Mouse (Mus musculus): ENCODE data around the gene Metap2. TPM values are rescaled to one million over a fixed set of nuclear protein-coding genes. Genes with fewer than 3 reads are reported as not detected.
A peak's percentile ranks its signal among the peaks of the same experiment; 100 is the strongest.

Gene Metap2
- polyA plus RNA-seq (2015; fragmentation: Nextera tagmentation; extraction: Ambion mirVana) = 191 TPM in 2 replicates

- 66% methylated on average over 7 of the region's 7 CpGs for WGBS
- no peaks in the 10 kb centered on the region for H3K36me3 ChIP-seq (ENCODE audit: control insufficient read depth, insufficient read depth, low read length)
- H3K27me3 ChIP-seq (ENCODE audit: control insufficient read depth, insufficient read depth, low read length) = no peaks in the 10 kb centered on the region
- no peak within 1 kb of the TSS for H3K9ac ChIP-seq (ENCODE audit: low read length)
- H3K4me2 ChIP-seq (ENCODE audit: low read depth, low read length) = no peak within 1 kb of the TSS
- no peak within 1 kb of the TSS for H3K27ac ChIP-seq (ENCODE audit: low read length)
- no peak within 1 kb of the TSS for H3K4me3 ChIP-seq (replicated peaks; ENCODE audit: low read length)
- ATAC-seq (ENCODE audit: insufficient read depth, low FRiP score) = no peak
- H3K9me3 ChIP-seq (replicated peaks; ENCODE audit: control insufficient read depth, low read length) = no peaks in the 10 kb centered on the region
- no peaks in the 10 kb centered on the region for H3K4me1 ChIP-seq (ENCODE audit: control insufficient read depth, insufficient read depth, low read length)
Measured at GRCm38 (mm10) chr10:93897043-93897646, at the start of gene Metap2. TSS of gene Metap2 (minus strand) at chr10:93897093.

GRCm38 (mm10) chr10:93945843-93946499 is 49.1 kb upstream of the Metap2 start:
- Histone ChIP-seq H3K27ac (ENCODE audit: low read length) (no peak overlapping the region), H3K9me3 (replicated peaks; ENCODE audit: control insufficient read depth, low read length) (no peaks in the 10 kb centered on the region), H3K4me3 (replicated peaks; ENCODE audit: low read length) (no peak overlapping the region), H3K36me3 (ENCODE audit: control insufficient read depth, insufficient read depth, low read length) (no peaks in the 10 kb centered on the region), H3K4me2 (ENCODE audit: low read depth, low read length) (peak overlapping the region; percentile 16; the same call in 1 of the 2 replicates), H3K27me3 (ENCODE audit: control insufficient read depth, insufficient read depth, low read length) (no peaks in the 10 kb centered on the region), H3K4me1 (ENCODE audit: control insufficient read depth, insufficient read depth, low read length) (peaks cover 18% of the 10 kb centered on the region), H3K9ac (ENCODE audit: low read length) (no peak overlapping the region)
- WGBS = 45% methylated on average over 9 of the region's 9 CpGs
- ATAC-seq (ENCODE audit: insufficient read depth, low FRiP score) = no peak

- Histone ChIP-seq H3K9me3 (replicated peaks; ENCODE audit: control insufficient read depth, low read length) (no peaks in the 10 kb centered on the region), H3K27ac (ENCODE audit: low read length) (0 out of 2 replicates have a peak overlapping the region, but pooled peaks have one; percentile 6), H3K36me3 (ENCODE audit: control insufficient read depth, insufficient read depth, low read length) (no peaks in the 10 kb centered on the region), H3K4me2 (ENCODE audit: low read depth, low read length) (peak overlapping the region; percentile 16; the same call in 1 of the 2 replicates), H3K9ac (ENCODE audit: low read length) (no peak overlapping the region; the same call in 1 of the 2 replicates), H3K27me3 (ENCODE audit: control insufficient read depth, insufficient read depth, low read length) (no peaks in the 10 kb centered on the region), H3K4me3 (replicated peaks; ENCODE audit: low read length) (no peak overlapping the region), H3K4me1 (ENCODE audit: control insufficient read depth, insufficient read depth, low read length) (peaks cover 18% of the 10 kb centered on the region)
- ATAC-seq (ENCODE audit: insufficient read depth, low FRiP score) = peak; percentile 57; the same call in 1 of the 2 replicates
- 17% methylated on average over 4 of the region's 4 CpGs for WGBS
Measured at GRCm38 (mm10) chr10:93945364-93945763, 48.5 kb upstream of the Metap2 start.

- WGBS = 38% methylated on average over 5 of the region's 5 CpGs
Measured at GRCm38 (mm10) chr10:93944241-93944640, 47.3 kb upstream of the Metap2 start.

GRCm38 (mm10) chr10:93940279-93940678 is 43.4 kb upstream of the Metap2 start:
- H3K4me3 ChIP-seq (replicated peaks; ENCODE audit: low read length) = no peak overlapping the region
- H3K36me3 ChIP-seq (ENCODE audit: control insufficient read depth, insufficient read depth, low read length) = no peaks in the 10 kb centered on the region
- H3K4me2 ChIP-seq (ENCODE audit: low read depth, low read length) = no peak overlapping the region
- H3K9ac ChIP-seq (ENCODE audit: low read length) = no peak overlapping the region
- no peaks in the 10 kb centered on the region for H3K27me3 ChIP-seq (ENCODE audit: control insufficient read depth, insufficient read depth, low read length)
- H3K4me1 ChIP-seq (ENCODE audit: control insufficient read depth, insufficient read depth, low read length) = peaks cover 15% of the 10 kb centered on the region
- 78% methylated on average over 5 of the region's 5 CpGs for WGBS
- no peak for ATAC-seq (ENCODE audit: insufficient read depth, low FRiP score)
- H3K9me3 ChIP-seq (replicated peaks; ENCODE audit: control insufficient read depth, low read length) = no peaks in the 10 kb centered on the region
- H3K27ac ChIP-seq (ENCODE audit: low read length) = no peak overlapping the region

More at GRCm38 (mm10) chr10:93944241-93944640, 47.3 kb upstream of the Metap2 start:
- Histone ChIP-seq H3K4me2 (ENCODE audit: low read depth, low read length) (no peak overlapping the region), H3K4me1 (ENCODE audit: control insufficient read depth, insufficient read depth, low read length) (peaks cover 18% of the 10 kb centered on the region), H3K27ac (ENCODE audit: low read length) (no peak overlapping the region; the same call in 1 of the 2 replicates), H3K36me3 (ENCODE audit: control insufficient read depth, insufficient read depth, low read length) (no peaks in the 10 kb centered on the region), H3K9ac (ENCODE audit: low read length) (no peak overlapping the region; the same call in 1 of the 2 replicates), H3K4me3 (replicated peaks; ENCODE audit: low read length) (no peak overlapping the region), H3K27me3 (ENCODE audit: control insufficient read depth, insufficient read depth, low read length) (no peaks in the 10 kb centered on the region), H3K9me3 (replicated peaks; ENCODE audit: control insufficient read depth, low read length) (no peaks in the 10 kb centered on the region)
- peak; percentile 52; the same call in 1 of the 2 replicates for ATAC-seq (ENCODE audit: insufficient read depth, low FRiP score)

DNA sequence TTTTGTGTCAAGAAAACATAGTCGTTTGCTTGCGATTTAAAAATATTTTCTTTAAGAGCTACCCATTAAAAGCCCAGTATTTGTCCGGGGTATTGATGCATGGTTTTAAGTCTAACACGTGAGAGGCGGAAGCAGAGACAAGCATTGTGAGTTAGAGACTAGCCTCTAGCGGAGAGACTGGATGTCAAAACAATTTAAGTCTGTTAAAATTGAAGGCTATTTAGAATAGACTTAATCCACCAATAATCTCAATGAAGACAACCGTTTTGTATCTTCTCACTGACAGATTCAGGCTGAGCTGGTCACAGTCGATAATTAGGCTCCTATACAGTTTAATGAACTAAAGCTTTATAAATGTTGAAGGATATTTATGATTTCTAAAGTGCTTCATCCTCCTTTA is 42.8 kb upstream of the Metap2 start:
- H3K9me3 ChIP-seq (replicated peaks; ENCODE audit: control insufficient read depth, low read length) = no peaks in the 10 kb centered on the region
- no peaks in the 10 kb centered on the region for H3K36me3 ChIP-seq (ENCODE audit: control insufficient read depth, insufficient read depth, low read length)
- no peak for ATAC-seq (ENCODE audit: insufficient read depth, low FRiP score)
- no peak overlapping the region for H3K4me3 ChIP-seq (replicated peaks; ENCODE audit: low read length)
- no peak overlapping the region for H3K4me2 ChIP-seq (ENCODE audit: low read depth, low read length)
- no peak overlapping the region for H3K9ac ChIP-seq (ENCODE audit: low read length)
- H3K27ac ChIP-seq (ENCODE audit: low read length) = no peak overlapping the region
- H3K27me3 ChIP-seq (ENCODE audit: control insufficient read depth, insufficient read depth, low read length) = no peaks in the 10 kb centered on the region
- WGBS = 76% methylated on average over 8 of the region's 8 CpGs
- peaks cover 10% of the 10 kb centered on the region for H3K4me1 ChIP-seq (ENCODE audit: control insufficient read depth, insufficient read depth, low read length)

DNA sequence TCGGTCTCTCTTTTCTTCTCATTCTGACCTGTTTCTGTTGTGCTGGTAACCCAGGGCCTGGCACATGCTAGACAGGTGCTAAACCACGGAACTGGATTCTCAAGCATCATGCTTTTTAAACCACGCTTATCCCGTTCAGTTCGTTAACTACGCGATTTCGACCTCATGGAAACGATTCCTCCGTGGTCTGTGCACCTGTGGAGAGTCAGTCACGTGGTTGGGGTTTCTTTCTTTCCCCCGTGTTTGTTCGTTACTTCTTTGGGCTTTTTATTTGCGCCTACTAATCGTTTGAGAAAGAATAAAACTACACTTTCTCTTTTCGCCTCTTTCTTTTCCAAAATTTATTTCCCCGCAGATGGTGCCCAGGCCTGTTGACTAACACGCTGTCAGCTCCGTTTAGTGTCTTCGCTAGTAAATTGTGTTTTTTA is 42.0 kb upstream of the Metap2 start:
- Histone ChIP-seq H3K27ac (ENCODE audit: low read length) (no peak overlapping the region), H3K4me1 (ENCODE audit: control insufficient read depth, insufficient read depth, low read length) (peaks cover 6% of the 10 kb centered on the region; the same call in 1 of the 2 replicates), H3K36me3 (ENCODE audit: control insufficient read depth, insufficient read depth, low read length) (no peaks in the 10 kb centered on the region), H3K4me2 (ENCODE audit: low read depth, low read length) (no peak overlapping the region), H3K9ac (ENCODE audit: low read length) (no peak overlapping the region), H3K4me3 (replicated peaks; ENCODE audit: low read length) (no peak overlapping the region), H3K27me3 (ENCODE audit: control insufficient read depth, insufficient read depth, low read length) (no peaks in the 10 kb centered on the region), H3K9me3 (replicated peaks; ENCODE audit: control insufficient read depth, low read length) (no peaks in the 10 kb centered on the region)
- WGBS = 88% methylated on average over 20 of the region's 20 CpGs
- no peak for ATAC-seq (ENCODE audit: insufficient read depth, low FRiP score)

GRCm38 (mm10) chr10:93933980-93934379 is 37.1 kb upstream of the Metap2 start:
- Histone ChIP-seq H3K4me3 (replicated peaks; ENCODE audit: low read length) (no peak overlapping the region), H3K9me3 (replicated peaks; ENCODE audit: control insufficient read depth, low read length) (no peaks in the 10 kb centered on the region), H3K4me2 (ENCODE audit: low read depth, low read length) (no peak overlapping the region; the same call in 1 of the 2 replicates), H3K4me1 (ENCODE audit: control insufficient read depth, insufficient read depth, low read length) (peaks cover 7% of the 10 kb centered on the region; the same call in 1 of the 2 replicates), H3K27ac (ENCODE audit: low read length) (peak overlapping the region; percentile 26; the same call in 1 of the 2 replicates), H3K9ac (ENCODE audit: low read length) (no peak overlapping the region), H3K36me3 (ENCODE audit: control insufficient read depth, insufficient read depth, low read length) (no peaks in the 10 kb centered on the region), H3K27me3 (ENCODE audit: control insufficient read depth, insufficient read depth, low read length) (no peaks in the 10 kb centered on the region)
- ATAC-seq (ENCODE audit: insufficient read depth, low FRiP score) = peak; percentile 75; the same call in 1 of the 2 replicates
- WGBS = 28% methylated on average over 9 of the region's 9 CpGs

GRCm38 (mm10) chr10:93932861-93933260 is 36.0 kb upstream of the Metap2 start:
- H3K4me1 ChIP-seq (ENCODE audit: control insufficient read depth, insufficient read depth, low read length) = peaks cover 7% of the 10 kb centered on the region; the same call in 1 of the 2 replicates
- no peaks in the 10 kb centered on the region for H3K36me3 ChIP-seq (ENCODE audit: control insufficient read depth, insufficient read depth, low read length)
- no peak overlapping the region for H3K4me2 ChIP-seq (ENCODE audit: low read depth, low read length)
- H3K9me3 ChIP-seq (replicated peaks; ENCODE audit: control insufficient read depth, low read length) = no peaks in the 10 kb centered on the region
- H3K27ac ChIP-seq (ENCODE audit: low read length) = peak overlapping the region; percentile 48
- 0 out of 2 replicates have a peak, but pooled peaks have one; percentile 17 for ATAC-seq (ENCODE audit: insufficient read depth, low FRiP score)
- no peaks in the 10 kb centered on the region for H3K27me3 ChIP-seq (ENCODE audit: control insufficient read depth, insufficient read depth, low read length)
- no peak overlapping the region for H3K9ac ChIP-seq (ENCODE audit: low read length)
- no peak overlapping the region for H3K4me3 ChIP-seq (replicated peaks; ENCODE audit: low read length)
- 54% methylated on average over 5 of the region's 5 CpGs for WGBS

Data from stomach, embryonic 16.5 days (tissue).